Mouse (Mus musculus): ENCODE measurements around the gene Rnf151.
"Not testable (repeated sequence)": the region's sequence is repeated elsewhere in the genome, so short reads cannot be mapped to it uniquely, and the experiment has no call there.

Rnf151 gene

DNA sequence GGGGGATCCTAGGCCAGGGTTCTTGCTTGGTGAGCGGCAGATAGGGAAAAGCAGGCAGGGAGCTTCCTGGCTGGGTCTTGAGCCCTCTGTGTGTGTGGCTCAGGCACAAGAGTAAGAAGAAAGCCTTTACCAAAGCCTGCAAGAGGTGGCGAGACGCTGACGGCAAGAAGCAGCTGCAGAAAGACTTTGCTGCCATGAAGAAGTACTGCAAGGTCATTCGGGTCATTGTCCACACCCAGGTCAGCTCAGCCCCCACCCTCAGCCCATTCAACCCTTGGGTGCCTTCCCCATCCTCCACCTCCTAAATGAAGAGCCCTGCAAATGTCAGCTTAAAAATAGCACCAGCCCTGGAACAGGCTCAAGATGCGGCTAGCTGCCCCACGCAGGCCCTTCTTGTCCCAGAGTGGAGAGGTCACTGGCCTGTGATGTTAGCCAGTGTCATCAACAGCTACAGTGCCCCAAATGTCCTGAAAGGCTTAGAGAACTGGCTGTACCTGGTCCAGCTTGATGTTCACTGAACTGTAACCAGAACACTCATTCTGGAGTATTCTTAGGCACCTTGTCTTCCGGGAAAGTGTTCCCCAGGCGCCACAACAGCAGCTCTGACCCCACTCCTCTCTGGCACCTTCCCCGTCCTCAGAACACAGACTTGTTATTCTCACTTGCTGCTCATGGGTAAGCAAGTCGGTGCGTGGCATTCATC lies 14.5 kb upstream of the Rnf151 start:
- DNase-seq, result no peak

DNA sequence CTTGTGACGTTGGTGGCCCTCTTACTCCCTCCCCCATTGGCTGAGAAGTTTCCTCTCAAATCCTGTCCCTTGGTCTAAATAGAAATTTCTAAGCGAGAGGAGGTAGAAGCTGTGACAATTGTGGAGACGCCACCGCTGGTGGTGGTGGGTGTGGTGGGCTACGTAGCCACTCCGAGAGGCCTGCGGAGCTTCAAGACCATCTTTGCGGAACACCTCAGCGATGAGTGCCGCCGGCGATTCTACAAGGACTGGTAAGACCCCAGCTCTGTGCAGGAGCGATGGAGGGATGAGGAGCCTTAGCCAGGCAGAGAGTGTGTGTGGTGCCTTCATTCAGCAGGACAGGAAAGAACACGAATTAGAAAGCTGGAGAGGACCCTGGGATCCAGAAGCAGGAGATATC lies 12.9 kb upstream of the Rnf151 start:
- DNase-seq, result no peak

- DNase-seq, result no peak
Observed at GRCm38 (mm10) chr17:24729067-24729466, 11.2 kb upstream of the Rnf151 start.

- no peak for DNase-seq
Observed at GRCm38 (mm10) chr17:24728184-24728583, 10.3 kb upstream of the Rnf151 start.

GRCm38 (mm10) chr17:24727618-24728017 lies 9.8 kb upstream of the Rnf151 start, which contains the start of gene Rpl3l:
Gene Rpl3l (plus strand): TSS chr17:24727820.
- no peak for DNase-seq

GRCm38 (mm10) chr17:24725637-24726390 lies 8.0 kb upstream of the Rnf151 start:
- DNase-seq, result no peak

- DNase-seq, result peak; percentile 99
Observed at GRCm38 (mm10) chr17:24724184-24724583, 6.3 kb upstream of the Rnf151 start, which contains the start of gene Ndufb10. Gene Ndufb10 (minus strand): TSS chr17:24724478.

DNA sequence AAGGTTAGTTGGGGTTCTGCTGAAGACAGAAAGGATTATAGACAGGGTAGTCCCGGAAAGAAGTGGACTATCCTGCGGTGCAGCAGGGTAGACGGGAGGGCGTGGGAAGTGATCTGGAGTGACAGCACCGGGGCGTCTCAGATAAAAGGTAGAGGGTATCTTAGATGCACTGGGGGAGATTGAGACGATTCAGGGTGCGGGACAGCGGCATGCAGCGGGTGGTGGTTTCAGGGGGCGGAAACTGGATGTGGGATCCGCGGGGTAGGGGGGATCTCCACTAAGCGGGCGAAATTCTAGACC lies 6.0 kb upstream of the Rnf151 start:
- peak; percentile 33 for DNase-seq

DNA sequence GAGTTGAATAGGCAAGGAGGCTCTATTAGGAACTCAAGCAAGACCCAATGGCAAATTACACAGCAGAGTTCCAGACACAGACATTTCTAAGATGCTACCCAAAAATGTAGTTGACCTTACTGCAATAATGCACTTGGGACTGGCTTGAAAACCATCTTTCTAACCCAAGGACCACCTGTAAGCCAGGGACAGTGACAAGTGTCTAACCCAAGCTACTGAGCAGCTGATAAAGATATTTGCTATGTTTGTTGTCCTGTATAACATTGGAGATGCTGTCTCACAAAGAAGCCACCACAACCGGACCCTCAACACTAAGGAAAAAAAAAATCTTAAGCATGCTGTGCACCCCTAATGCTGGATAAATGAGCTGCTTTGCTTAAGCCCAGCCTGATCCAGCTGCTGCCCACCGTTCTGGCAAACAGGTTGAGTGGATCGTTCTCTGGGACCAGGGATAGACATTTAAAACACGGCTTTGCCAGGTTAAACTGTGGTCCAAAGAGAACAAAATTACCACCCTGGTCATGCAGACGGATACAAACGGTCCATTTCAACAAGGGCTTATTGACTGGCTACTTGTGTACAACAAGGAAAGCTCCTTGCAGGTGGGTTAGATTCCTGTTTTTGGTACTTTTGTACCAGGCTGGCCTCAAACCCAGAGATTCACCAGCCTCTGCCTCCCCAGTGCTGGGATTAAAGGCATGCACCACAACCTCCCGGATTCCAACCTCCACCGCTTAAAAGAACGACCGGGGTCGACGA lies 5.4 kb upstream of the Rnf151 start:
- DNase-seq, result no peak

GRCm38 (mm10) chr17:24722220-24722924 lies 4.5 kb upstream of the Rnf151 start:
- no peak for DNase-seq

DNA sequence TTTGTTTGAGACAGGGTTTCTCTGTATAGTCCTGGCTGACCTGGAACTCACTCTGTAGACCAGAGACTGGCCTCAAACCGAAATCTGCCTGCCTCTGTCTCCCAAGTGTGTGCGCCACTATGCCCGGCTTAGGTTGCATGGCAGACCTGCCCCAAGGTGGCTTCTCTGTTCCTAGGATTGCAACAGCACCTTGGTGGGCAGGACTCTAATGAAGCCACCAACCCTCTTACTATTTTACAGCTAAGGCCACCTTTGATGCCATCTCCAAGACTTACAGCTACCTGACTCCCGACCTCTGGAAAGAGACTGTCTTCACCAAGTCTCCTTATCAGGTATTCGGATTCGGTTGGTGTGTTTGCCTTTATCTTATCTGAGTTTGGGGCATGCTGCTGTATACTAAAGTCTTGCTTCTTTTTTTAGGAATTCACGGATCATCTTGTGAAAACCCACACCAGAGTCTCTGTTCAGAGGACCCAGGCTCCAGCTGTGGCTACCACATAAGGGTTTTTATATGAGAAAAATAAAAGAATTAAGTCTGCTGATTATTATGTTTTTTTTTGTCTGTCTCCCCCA lies 3.6 kb upstream of the Rnf151 start:
- not testable (repeated sequence) for DNase-seq

GRCm38 (mm10) chr17:24720616-24721015 lies 2.8 kb upstream of the Rnf151 start:
- DNase-seq, result not testable (repeated sequence)

DNA sequence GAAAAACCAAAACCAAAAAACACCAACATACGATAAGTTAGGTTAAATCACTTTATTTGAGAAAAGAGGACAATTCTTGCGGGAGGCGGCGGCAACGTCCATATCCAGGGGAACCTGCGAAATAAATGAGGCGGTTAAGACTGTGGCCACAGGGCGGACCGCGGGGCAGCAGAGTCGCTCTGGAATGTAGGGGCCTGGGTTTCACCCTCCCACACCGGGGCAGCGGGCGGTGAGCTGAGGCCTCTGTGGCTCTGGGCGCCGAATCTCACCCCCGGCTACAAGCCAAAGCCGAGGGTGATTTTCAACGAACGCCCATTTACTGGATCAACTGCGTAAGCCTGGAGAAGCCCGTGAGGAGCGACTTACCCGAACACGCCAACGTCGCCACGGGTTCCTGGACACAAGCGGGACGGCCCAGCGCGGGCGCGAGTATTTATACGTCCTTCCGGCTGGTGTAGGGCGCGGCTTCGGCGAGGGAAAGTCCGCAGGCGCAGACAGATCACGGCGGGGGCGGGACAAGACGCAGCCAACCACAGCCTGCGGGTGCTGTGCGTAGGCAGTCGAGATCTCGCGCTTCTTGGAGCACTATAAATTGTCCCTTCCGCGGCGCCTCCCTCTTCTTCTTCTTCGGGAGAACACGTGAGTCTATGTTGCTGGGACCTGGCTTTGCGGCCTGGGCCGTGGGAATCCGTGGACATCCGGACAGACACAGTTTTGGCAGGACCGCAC lies 1.8 kb upstream of the Rnf151 start:
- peak; percentile 99 for DNase-seq

DNA sequence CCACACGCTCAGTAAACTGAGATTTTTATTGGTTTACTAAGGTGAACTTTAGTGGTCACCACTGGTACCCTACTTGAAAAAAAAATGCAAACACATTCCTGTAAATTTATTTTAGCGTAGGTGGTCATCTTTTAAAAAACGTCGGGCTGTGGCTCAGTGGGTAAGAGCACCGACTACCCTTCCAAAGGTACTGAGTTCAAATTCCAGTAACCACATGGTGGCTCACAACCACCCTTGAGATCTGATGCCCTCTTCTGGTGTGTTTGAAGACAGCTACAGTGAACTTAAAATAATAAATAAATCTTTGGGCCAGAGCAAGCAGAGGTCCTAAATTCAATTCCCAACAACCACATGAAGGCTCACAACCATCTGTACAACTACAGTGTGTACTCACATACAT lies 1.1 kb upstream of the Rnf151 start:
- not testable (repeated sequence) for DNase-seq

DNA sequence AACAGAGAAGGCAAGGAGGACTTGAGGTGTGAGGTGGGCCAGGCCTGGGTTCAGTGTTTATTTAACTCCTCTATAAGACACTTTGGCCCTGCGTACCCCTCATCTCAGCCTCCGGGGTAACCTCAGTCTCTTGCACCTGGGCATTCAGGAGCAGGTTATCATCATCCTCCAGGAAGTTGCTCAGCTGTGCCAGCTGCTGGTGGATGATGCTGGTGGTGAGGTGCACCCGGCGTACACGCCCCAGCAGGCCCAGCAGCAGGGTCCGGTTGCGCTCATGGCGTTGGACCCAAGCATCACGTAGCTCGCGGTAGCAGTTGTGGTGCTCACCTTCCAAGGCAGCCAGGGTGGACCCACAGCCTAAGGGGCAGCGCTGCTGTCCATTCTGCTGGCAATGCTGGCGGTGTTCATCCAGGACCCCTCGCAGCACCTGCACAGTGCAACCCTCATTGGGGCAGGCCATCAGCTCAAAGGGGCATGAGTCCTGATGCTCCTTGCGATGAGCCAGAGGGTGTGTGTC lies 1.6 kb downstream of the Rnf151 start:
- no peak for DNase-seq

DNA sequence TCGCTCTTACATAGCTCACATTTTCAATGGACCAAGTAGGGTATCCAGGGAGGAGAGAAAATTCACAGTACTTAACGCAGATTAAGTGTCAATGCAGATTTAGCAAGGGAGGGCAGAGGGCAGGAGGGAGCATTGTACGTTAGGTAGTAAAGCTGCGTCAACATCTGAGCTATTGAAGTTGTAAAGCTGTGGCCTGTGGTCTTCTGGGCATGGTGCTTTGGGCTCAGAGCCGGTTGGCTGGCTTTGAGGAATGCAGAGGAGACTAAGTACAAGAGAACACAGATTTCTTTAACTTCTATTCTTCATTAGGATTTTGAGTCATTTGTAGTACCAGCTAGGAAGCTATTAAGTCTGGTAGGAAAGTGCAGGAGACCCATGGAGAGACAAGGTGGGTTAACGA lies 2.3 kb downstream of the Rnf151 start:
- no peak for DNase-seq

DNA sequence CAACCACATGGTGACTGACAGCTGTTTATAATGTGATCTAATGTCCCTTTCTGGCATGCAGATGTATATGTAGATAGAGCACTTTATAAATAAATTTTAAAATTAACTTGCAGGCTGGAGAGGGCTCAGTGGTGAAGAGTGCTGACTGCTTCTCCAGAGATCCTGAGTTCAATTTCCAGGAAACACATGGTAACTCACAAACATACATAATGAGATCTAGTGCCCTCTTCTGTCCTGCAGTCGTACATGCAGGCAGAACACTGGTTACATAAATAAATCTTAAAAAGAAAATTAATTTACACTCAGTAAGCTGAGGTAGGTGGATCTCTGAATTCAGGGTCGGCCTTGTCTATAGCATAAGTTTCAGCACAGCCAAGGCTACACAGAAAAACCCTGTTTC lies 9.2 kb downstream of the Rnf151 start:
- DNase-seq, result no peak

GRCm38 (mm10) chr17:24707801-24708425 lies 9.9 kb downstream of the Rnf151 start:
- no peak for DNase-seq

GRCm38 (mm10) chr17:24706982-24707800 lies 10.7 kb downstream of the Rnf151 start, which contains the start of gene Tbl3:
Gene Tbl3 (minus strand): TSS chr17:24707660.
- DNase-seq, result peak; percentile 94

GRCm38 (mm10) chr17:24705821-24706220 lies 12.0 kb downstream of the Rnf151 start:
- no peak for DNase-seq
